Mouse (Mus musculus) stomach, postnatal 0 days (tissue): ENCODE measurements at regions not wholly inside any gene's neighbourhood (a gene's known extent, or its start where the extent isn't known, plus 50 kb on each side); places are given as distances from the start of the nearest gene placed in this dataset.

ENCODE experiments used
- CTCF ChIP-seq: IDR thresholded peaks from 2 replicates; pipeline ENCODE4 v1.5.1; 2016; ENCODE audit warnings: antibody characterized with exemption, low read depth, mild to moderate bottlenecking, moderate library complexity
- EP300 ChIP-seq: optimal IDR thresholded peaks from 2 replicates; pipeline ENCODE3; 2016; ENCODE audit warnings: antibody characterized with exemption

DNA sequence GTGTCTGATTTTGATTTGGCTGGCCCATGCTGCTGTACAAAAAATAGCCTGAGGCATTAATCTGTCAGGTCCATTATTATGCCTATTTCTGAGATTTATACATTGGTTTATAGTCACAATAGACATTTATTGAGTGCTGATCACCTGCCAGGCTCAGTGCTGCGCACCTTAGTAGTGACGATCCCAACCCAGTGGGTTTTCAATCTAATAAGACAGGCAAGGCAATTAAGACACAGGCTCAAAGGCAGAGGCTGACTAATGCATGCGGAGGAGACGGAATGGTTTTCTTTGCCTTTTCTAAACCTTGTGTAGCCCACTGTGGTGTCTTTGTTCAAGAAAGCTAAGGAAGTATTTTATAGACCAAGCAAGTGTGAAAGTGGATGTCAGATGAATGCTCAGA, 334.0 kb upstream of the Defb41 start:
- TF ChIP-seq CTCF, result no peak
- TF ChIP-seq EP300, result no peak
